Mouse (Mus musculus) left cerebral cortex, adult 6 months (tissue): Measurements from ENCODE around the gene Btbd35f23. TPM values are rescaled to one million over a fixed set of nuclear protein-coding genes. Genes with fewer than 3 reads are reported as not detected.

Experiments used
- long read RNA-seq, 2 experiments: library from polyadenylated mRNA; unstranded; transcript quantifications; one replicate each; pipeline ENCODE4 v2.0.0; 2019 to 2020
- polyA plus RNA-seq: library from polyadenylated mRNA; unstranded; fragments of <200 nt; fragmentation: Nextera tagmentation; gene quantifications from 2 replicates; pipeline ENCODE4 v1.2.3, GENCODE M21; 2021

Btbd35f23 gene
- not detected in 2 replicates for polyA plus RNA-seq
- long read RNA-seq, experiment 1: 0 reads
- long read RNA-seq, experiment 2: 0 reads

GRCm38 (mm10) chrX:3076575-3076974 lies at the start of gene Btbd35f23:
Gene Btbd35f23, plus strand, starts transcription at chrX:3076875.

Other genes with a start within 250 kb of the Btbd35f23 start
- not detected in 2 replicates for gene Btbd35f24, start 119.0 kb downstream of the Btbd35f23 start, polyA plus RNA-seq